In the genomic region with DNA sequence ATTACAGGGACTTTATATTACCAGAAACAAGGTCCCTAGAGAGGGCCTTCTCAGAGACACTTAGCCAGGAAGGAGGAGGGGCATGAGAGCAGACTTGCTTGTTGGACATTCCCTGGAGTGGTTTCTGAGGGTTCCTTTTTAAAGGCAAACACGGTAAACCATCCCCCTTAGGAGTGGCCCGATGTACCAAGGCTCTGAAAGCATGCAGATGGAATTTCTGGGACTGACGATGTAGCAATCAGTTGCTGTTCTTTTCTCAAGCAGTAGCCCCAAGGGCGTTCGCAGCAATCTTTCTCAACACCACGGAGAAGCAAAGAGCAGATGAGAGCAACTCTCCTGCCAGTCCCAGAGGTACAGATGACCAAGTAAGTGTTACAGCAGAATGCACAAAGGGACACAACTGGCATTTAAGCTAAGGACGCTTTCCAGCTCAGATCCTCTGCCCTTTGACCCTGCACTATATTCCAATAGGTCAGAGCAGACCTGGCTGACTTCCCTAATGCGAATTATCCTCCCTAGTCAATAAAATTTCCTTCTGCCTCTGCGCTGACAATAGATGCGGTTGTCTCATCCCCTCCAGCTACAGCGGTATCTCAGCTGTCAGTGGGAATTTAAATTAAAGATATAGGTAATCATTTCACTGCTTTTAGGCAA, we compare ENCODE assay signal across 9 mouse cellular contexts.
DNase-seq lines count a peak whose midpoint lies in the region; ATAC-seq and TF ChIP-seq lines count a peak whose summit lies in the region.
"Had no signal": no experiment of that assay in that cellular context is flagged by ENCODE, and none has a peak within 500 bp of the region (broad histone marks: within the 10 kb centered on the region; RNA-seq: fewer than 3 reads in every experiment).

No protein-coding gene starts in this region.

- no peak overlapping the region for H3K27ac ChIP-seq in heart, postnatal 0 days (ENCODE audit: low read depth)
- H3K27ac ChIP-seq: heart, embryonic 15.5 days had no signal

- no peaks in the 10 kb centered on the region for H3K4me1 ChIP-seq in heart, postnatal 0 days (ENCODE audit: control insufficient read depth, insufficient read depth)
- H3K4me1 ChIP-seq: heart, embryonic 15.5 days had no signal

- H3K9me3 ChIP-seq in heart, postnatal 0 days (replicated peaks; ENCODE audit: control insufficient read depth, low read length): no peaks in the 10 kb centered on the region
- H3K9me3 ChIP-seq: heart, embryonic 15.5 days had no signal

- no peak for TF ChIP-seq EP300 in heart, postnatal 0 days (IDR thresholded peaks at IDR 0.05; ENCODE audit: low read depth)

- H3K36me3 ChIP-seq in heart, postnatal 0 days (replicated peaks; ENCODE audit: control insufficient read depth, insufficient read depth, low read length): no peaks in the 10 kb centered on the region
- H3K36me3 ChIP-seq: heart, embryonic 15.5 days had no signal

- TF ChIP-seq CTCF in heart, postnatal 0 days (IDR thresholded peaks at IDR 0.05; ENCODE audit: low read depth): no peak

- DNase-seq in NIH3T3 (ENCODE audit: low read depth): peak; percentile 18
- DNase-seq in adipocyte (ENCODE audit: low spot score): peak; percentile 83
- DNase-seq in heart, postnatal 0 days (ENCODE audit: low spot score): no peak
- DNase-seq in lung, postnatal 4 days: peak; percentile 15 to 48
- no peak for DNase-seq in right cerebral cortex, postnatal 10 days (ENCODE audit: low spot score in 2 of 2)
- no peak for DNase-seq in right cerebral cortex, postnatal 25 days
- no peak for DNase-seq in spleen, postnatal 10 days (ENCODE audit: low spot score in 2 of 2)
- DNase-seq: cerebellum, adult 9-10 months had no signal

- ATAC-seq in heart, postnatal 0 days (ENCODE audit: insufficient read depth, low read depth): peak; percentile 36; the same call in 1 of the 2 replicates

- no peak overlapping the region for H3K4me3 ChIP-seq in heart, postnatal 0 days (ENCODE audit: low read depth, low read length)
- H3K4me3 ChIP-seq: heart, embryonic 15.5 days had no signal

- H3K4me2 ChIP-seq in heart, postnatal 0 days (ENCODE audit: low read depth, low read length): no peak overlapping the region
- H3K4me2 ChIP-seq: heart, embryonic 15.5 days had no signal

- no peaks in the 10 kb centered on the region for H3K27me3 ChIP-seq in heart, postnatal 0 days (ENCODE audit: control insufficient read depth, insufficient read depth, low read length)
- H3K27me3 ChIP-seq: heart, embryonic 15.5 days had no signal

- WGBS in heart, postnatal 0 days: 45% methylated on average over 11 of the region's 11 CpGs

- H3K9ac ChIP-seq in heart, postnatal 0 days (replicated peaks; ENCODE audit: low read depth, low read length): no peak overlapping the region
- H3K9ac ChIP-seq: heart, embryonic 15.5 days had no signal

Comparison
In these comparisons a context has a peak if more than half of its experiments do, and no peak if none do; other contexts are left out.
1. DNase-seq: peak in NIH3T3 (single experiment), adipocyte (single experiment) and lung, postnatal 4 days (2 of 2); none in heart, postnatal 0 days (single experiment), right cerebral cortex, postnatal 10 days (0 of 2), right cerebral cortex, postnatal 25 days (single experiment) and spleen, postnatal 10 days (0 of 2).